Mouse (Mus musculus) c-Kit-positive CD71-positive TER-119-positive erythroid progenitor cells, embryonic 14.5 days (primary cell): ENCODE measurements at regions not wholly inside any gene's neighbourhood (a gene's known extent, or its start where the extent isn't known, plus 50 kb on each side); places are given as distances from the start of the nearest gene placed in this dataset.

Source experiments
- DNase-seq: peaks from one replicate; pipeline ENCODE4 v3.0.0-alpha.2; 2013; ENCODE audit warnings: low spot score

DNA sequence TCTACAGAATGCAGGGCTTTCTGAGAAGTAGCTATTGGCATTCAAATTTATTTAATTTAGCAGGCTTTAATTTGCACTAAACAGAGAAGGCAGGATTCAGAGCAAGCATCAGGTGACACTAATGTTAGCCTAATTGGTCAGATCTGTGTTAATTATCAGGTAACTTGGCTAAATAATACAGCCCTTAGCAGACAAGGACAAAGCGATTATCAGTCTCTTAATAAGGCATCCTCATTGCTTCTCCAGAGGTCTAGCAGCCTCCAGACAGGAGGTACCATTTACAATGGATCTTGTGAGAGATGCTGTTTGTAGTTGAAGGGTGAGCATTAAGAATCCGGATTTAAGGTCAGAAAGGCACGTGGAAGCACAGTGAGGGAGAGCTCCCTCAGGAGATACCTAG lies 253.7 kb upstream of the Fam92a start:
- no peak for DNase-seq

DNA sequence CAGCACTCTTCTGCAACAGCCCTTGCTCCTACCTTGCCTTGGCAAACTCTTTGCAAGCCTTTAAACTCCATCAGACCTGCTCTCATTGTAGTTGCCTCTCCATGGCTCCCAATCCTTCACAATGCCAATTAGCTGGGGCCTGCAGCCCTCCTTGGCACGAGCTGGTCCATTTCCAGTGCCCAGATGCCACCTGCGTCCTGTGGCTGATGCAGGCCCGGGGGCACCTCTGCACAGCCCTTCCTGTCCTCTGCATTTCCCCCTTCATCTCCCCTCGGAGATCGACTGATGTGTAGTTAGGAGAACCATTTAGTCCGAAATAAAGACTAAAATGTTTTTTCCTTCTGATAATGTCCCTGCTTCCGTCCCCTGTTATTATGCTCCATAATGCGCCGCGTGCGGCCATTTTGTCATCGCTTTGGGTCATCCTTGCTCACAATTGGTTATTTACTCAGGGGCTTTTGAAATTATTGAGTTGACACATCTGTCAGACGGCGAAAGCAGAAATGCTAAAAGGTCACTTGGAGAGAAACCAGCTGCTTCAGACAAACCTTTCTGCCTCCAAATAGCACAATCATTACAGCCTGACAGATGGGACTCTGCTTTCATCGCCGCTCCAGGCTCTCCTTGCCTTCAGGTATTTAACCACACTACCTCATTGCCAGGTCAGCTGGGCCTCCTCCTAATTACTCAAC lies 250.0 kb upstream of the Fam92a start:
- no peak for DNase-seq

DNA sequence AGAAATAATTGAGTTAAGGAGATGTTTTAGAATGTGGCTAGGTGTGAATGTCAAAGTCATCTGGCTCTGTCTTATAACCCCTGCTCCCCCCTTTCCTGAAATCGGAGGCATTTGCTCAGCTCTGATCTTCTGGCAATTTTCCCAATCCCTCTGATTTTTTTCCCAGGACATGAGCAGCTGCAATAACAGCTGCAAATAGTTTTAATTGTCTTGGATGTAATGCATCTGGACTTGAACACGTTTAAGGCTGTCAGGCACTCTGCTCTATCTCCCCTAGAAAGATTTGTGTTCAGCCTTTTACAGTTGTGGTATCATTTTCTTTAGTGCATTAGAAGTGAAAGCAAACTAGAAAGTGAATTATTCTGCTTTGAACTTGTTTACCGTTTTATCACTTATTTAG lies 246.3 kb upstream of the Fam92a start:
- DNase-seq: no peak

DNA sequence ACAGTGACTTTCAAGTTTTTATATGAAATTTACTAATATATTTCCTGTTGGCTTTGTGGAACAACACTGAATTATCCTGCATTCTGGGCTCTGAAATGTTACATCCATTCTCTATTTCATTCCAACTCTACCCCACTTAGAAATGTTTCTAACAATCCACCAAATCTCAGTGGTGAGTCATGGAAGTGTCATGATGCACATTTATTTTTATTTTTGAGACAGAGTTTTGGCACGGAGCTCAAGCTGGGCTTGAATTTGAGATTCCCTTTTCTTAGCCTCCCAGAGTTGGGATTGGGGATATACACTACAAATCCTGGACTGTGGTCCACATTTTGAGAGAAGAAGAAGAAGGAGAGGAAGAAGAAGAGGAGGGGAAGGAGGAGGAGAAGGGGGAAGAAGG lies 223.5 kb upstream of the Fam92a start:
- no peak for DNase-seq

DNA sequence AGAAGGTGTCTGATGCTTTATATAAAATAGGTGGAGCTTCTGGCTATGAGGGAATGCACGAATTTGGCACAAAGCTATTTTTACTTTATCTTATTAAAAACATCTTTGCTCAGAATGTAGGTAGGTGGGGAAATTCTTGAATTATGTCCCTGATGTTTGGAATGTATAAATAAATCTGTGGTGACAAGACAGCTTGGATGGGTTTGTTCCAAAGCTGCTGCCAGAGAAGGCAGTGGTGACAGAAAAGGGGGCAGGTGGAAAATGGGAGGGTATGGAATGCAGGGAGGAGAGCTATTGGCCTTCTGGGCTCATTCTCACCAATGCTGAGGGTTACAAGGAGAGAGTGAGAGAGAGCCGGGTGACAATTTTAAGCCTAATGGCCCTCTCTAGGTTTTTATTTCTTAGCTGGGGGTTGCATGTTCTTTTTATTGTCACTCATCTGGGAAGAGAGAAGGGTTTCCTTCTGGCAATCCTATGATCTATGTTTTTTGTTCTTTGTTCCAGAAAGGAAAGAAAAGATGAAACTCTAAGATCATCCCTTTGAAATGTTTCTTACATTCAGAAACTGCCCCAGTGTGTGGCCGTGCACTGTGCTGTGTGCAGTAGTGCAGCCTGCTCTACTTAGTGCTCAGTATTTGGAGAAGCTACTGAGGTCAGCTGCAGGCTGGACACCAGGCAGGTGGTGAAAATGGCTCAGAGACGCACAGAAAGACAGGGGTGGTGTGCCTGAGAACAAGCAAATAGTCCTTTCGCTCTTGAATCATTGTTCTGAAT lies 205.2 kb upstream of the Fam92a start:
- no peak for DNase-seq

DNA sequence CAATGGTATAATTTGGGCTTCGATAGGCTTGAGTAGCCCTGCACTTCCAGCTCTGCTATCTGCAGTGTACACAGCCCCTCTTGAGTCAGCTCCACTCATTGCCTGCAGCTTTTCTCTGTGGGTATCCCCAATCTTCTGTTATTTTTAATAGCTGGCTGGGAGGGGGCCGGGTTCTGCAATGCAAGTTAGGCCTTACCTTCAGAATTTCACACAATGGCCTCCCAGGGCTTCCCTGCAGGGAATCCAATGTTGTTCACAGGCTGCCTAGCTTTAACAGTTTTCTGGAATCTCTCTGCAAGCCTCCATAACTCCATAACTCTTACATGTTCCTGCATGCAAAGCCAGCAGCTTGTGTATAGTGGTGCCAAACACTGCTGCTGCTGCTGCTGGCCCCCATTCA lies 197.7 kb upstream of the Fam92a start:
- DNase-seq: no peak

DNA sequence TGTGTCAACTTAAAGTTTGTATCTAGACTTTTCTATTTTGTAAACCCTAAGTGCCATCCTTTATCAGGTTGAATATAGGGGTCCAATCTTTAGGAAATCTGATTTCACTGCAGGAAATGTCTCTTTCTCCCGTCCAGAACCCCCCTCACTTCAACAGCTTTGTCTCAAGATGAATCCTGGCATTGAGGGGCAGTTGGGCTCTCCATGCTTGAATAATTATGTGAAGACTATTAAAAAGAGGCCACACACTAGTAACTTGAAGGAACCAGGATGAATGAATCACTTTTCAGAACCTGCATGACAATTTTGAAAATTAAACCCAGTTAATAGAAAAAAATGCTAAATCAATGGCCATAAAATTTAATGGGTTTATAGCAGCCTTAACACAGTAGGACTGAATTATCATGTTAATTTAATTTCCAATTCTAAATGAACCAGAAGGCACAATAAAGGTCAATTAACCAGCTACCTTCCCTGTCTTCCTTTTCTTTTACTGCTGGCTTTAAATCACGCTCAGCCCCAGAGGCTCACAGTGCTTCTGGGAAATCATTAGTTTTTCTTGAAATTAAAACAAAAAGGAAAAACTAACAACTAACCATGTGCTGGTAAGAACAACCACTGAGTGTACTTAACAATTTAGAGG lies 185.3 kb upstream of the Fam92a start:
- no peak for DNase-seq

DNA sequence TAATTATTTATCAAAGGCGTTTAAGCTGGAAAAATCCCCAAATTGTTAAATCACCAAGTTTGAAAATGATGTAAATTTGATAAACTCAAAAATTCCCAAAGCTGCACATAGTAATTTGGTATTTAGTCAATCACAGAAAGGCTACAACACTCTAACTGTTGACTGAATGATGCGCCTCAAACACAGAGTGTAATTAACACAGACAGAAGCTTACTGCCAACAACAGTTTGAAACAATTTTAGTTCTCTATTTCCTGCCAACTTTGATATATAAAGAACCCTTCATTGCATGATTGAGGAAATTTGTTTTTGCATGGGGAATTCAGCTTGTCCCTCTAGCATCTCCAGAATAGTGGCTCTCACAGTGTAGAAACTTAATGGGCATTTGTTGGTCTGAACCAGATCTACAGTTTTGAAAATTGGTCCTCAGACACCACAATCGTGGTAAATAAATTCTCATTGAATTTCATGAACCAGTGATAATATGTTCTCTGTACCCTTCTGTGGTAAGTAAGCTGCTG lies 181.6 kb upstream of the Fam92a start:
- no peak for DNase-seq

DNA sequence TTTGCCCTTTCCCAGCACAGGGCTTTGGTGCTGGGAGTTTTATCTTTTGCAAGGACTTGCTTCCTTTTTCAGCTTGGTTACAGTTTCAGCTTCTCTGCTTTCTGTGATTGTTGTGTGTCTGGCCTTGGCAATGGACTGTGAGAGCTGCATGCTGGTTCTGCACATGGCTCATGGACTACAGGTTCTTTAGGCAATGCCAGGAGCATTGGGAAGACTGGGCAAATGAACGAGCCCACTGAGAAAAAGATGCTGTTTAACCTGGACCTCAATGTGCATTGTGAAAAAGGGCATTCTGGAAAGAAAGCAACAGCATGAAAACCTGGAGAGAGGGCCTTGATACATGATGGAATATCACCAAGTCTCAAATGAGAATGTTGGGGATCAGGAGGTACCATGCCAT lies 167.4 kb upstream of the Fam92a start:
- DNase-seq: no peak

DNA sequence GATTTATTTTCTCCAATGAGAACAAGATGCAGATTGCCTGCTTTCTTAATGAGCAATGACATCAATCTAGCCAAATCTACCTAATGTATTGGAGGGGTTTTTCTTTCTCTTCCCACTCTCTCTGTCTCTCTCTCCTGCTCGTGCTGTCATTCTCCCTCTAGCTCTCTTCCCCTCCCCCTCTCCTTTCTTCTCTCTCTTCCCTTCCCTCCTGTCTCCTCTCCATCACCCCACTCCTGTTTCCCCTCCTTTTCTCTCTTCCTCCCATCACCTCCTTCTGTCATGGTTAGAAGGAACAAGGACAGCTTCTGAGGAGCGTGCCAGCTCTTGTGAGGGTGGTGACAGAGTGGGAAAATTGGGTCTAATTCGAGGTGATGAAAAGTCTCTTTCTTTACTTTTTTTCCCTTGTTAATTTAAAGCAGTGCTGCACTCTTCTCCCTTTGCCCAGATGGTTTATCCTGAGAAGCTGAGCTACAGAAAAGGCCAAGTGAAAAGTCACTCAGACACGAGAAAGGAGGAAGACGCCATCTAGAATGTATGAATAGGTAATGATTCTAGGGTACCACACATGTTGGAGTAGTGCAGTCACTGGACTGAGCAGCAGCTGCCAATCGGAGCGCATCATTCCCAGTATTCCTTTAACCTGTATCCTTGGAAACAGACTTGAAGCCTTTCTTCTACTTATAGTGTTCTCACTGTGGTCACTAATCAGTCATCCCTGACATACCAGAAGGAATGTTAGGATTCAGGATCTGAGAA lies 163.2 kb upstream of the Fam92a start:
- no peak for DNase-seq

DNA sequence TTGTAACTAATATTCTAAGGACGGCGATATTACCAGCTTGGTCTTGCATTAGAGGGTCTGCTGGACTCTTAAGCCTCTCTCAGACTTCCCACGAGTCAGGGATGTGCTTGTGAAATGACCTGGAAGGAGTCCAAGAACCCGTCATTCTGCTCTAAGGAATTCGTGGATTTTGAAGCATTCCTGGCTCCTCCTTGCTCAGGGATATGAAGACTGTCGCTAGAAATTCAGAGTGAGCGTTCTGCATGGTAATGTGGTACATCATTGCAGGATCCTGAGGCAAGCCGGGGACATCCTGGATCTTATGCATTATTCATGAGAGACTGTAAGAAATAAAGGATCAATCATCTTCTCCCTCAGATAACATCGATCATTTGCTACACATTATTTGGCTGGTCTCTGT lies 162.6 kb upstream of the Fam92a start:
- no peak for DNase-seq

DNA sequence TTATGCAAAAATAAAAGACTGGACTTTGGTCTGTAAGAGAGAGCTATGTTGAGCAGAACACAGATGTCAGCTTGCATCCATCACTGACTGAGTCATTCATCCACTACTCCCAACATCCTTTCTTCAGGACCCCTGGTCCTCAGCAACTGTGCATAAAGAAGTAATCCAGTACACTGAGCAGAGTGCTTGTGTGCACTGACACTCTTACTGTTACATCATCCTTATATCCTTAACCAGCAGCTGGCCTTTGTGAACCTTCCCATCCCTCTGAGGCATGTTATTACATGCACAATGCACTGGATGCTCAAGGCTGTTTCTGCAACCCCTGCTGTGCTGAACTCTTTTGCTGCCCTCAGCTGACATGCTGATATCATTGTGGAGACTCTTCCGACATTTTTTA lies 144.2 kb upstream of the Fam92a start:
- no peak for DNase-seq

DNA sequence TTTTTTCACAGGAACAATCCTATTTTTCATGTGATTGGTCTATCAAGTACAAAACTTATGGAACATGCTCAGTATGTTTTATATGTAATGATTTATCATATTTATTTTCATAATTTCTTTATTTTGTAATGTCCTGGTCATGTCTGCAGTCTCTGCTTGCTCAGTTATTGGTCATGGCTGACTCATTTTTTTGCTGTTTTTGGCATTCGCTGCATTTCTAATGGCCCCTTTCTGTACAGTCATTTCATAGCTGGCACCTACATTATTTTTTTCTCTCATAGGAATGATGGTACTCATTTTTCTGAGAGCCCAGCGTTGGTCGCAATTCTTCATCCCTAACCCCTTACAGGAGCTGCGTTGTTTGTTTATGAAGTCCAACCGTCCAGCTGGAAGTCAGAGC lies 136.5 kb upstream of the Fam92a start:
- DNase-seq: no peak

DNA sequence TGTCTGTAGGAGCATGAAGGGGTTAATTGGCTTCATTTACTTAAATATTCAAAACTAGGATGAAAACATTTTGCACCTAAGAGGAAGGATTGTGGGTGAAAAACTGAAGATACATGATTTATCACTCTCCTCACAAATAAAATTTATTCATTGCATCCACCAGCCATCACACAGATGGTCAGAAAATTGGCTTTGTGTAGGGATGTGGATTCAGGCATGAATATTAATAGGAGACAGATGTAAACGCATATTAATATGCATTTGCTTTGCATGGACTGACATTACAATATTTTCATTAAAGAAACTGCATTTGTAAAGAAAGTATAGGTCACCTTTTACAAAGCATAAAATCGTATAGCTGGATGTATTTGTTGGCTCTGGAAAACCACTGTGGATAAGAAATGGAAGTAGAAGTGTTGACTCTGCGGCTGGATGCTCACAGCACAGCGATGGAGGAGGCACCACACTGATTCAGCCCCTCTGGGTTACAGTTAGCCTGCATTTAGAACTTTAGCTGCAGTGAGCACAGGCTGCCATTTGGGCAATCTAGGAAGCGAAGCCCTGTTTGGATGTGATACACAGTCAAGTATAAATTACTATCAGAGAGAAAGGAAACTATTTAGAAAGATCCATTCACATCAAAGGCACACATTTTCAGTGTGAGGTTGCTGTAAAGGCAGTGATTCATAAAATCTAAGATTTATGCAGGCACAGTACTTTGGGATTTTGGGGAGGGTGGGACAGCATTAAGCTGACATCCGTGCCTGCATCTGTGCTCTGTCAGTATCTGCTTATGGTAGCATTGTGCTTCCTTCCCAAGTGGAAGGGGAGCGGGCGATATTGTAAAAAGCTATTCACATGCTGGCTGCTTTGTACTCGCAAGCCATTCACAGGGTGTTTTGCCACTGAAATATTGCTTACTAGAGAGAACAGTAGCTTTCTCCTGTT lies 135.1 kb upstream of the Fam92a start:
- no peak for DNase-seq

DNA sequence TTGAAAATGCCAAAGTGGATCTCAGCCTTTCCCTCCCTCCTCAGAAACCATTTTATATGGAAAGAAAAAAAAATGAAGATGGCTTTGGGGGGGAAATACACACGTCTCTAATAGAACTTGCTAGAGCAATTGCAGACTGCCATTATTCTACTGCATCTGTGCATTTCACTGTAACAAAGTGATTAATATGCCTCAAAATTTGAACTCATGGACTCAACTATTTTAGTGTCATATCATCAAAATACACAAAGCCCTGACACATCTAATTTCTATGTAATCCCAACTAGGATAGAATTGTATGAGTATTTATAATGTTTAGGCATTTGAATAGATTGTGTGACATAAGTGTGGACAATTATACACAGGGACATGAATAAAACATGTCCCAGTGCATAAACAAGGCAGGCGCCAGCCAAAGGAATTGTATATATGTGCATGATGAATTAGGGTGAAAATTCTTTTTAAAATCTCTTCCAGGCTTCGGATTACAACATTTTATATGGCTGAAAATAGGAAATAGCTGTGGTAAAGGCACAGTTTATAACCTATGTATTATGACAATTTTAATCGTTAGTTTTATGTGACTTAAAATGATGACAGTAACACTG lies 115.4 kb upstream of the Fam92a start:
- DNase-seq: no peak

DNA sequence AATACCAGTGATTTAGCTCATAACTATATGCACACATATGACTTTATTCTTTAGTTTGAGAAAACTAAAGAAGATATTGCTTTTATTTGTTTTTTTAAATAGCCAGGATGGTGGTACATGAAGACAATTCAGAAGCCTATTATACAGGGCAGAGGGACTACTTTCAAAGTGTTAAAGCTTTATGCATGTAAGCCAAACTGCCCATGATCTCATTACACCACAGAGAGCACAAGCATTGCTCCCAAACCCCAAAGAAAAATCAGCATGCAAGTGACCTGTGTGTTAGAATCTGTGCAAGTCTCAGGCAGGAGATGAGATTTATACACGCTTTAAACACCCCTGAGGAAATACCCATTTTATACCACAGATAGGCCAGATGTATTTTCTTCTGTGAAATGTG lies 114.6 kb upstream of the Fam92a start:
- DNase-seq: no peak

DNA sequence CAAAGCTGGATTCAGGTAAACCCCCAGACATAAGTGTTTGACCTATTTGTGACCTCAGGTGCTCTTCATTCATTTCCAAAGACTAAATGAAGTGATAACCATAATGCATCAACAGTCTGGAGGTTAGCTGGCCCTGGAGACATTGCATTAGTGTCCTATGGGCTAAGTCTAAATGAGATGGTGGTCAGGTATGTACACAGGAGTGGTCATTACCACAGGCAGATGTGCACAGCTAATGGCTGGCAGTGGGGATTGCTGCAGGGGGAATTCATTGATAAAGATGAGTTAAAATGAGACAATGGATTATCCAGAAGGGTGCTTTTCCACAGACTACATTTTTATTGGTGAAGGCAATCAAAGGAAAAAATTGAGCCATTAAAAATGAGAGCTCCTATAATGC lies 114.2 kb upstream of the Fam92a start:
- DNase-seq: no peak

DNA sequence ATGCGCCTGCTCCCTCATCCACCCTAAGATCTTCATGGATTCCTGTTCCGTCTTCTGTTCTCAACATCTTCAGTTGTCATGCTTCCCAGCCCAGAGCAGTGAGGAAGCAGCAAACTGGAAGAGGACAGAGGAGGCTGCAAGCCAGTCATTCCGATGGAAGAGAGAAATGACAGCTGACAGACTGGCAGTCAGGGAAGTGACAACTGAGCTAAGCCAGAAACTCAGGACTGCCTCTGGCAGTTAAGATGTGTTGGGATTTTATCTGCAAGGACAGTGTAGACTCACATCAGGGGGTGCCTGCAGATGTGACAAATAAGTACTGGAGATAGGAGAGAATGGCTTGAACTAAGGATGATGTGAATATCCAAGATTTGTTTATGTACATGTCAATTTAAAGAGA lies 106.1 kb upstream of the Fam92a start:
- DNase-seq: no peak

DNA sequence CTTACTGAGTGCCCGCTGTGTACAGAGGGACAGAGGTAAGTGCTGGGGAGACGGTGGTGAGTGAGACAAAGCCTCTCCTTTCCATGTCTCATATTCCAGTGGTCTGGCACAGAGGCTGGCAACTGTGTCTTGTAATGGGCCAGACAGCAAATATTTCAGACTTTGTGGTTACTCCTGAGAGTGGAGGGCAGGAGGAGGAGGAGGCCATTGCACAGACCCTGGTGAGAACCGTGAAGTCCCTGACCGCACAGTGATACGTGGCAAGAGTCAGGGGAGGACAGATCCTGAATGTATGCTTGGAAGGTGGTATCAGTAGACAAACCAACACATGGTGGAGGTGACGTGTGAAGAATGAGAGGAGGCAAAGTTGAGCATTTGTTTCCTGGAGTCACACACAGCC lies 101.6 kb upstream of the Fam92a start:
- DNase-seq: no peak

DNA sequence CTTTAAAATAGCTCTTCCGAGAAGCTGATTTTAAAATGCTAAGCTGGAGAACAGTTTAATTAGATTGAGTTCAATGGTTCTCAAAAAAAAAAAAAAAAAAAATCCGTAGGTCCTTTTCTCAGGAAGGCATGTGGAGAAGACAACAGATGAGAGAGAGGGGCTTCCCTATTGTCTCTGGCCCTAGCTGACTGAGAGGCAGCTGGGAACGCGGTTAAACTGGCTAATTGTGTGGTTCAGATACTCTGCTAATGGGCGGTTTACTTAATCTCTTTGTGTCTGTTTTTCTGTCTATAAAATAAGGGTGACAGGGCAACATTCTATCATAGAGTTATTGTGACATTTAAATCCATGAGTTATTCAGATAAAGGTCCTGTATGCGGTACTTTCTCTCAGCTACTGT lies 101.1 kb upstream of the Fam92a start:
- no peak for DNase-seq

DNA sequence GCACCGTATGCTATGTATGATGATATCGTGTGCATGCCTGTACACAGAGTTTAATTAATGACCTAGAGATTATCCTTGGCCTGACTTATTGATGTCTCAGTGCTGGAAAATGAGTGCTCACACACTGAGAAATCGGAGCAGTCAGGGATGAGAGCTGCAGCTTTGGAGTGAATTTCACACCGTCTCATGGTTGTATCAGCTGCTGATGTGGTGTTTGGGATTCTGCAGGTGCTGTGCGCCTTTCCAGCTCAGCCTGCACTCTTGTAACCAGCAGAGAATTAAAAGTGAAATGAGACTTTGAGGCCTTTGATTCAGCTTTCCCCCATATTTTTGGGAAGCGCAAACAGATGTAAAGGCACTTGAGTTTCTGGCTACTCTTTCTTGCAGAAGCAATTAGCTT lies 100.6 kb upstream of the Fam92a start:
- DNase-seq: no peak
